Mouse (Mus musculus) urinary bladder, postnatal 25 days (tissue): Measurements from ENCODE around the gene Snrpe.

Experiments
- DNase-seq: peaks from one replicate; pipeline ENCODE4 v3.0.0; 2022; ENCODE audit warnings: low spot score

Snrpe gene

DNA sequence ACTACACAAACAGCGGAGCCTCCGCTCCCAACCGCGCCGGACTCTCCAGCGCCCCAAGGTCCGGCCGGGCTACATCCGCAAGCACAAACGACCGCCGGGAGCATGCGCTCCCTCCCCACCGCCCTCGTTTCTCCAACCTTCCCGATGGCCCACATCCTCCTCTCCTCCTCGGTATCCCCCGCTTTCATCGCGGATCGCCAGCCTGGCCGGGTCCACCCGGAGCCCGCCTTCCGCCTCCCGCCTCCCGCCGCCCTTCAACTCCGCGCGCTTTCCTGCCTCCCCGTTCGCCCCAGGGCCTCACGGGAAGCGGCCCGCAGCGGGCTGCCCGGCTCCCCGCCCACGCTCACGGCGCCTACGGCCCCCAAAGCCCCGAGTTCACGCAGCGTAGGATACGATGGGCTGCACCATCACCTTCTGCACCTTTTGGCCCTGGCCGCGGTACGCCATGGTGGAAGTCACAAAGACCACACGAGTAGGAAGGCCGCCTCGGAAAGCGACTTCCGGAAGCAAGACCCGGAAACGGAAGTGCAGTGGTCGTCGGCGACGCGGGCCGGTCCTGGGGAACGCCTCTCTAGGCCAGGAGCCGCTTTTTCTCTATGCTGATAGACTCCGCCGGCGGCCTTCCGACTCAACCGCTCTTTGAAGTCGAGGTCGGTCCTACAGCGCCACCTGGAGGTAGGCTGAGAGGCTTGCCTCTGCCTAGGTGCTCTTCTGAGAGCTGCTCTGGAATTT, at the start of gene Snrpe:
Gene Snrpe (minus strand): TSS at position 521 of the 732 bp plus-strand sequence.
- DNase-seq, result peak; percentile 96

DNA sequence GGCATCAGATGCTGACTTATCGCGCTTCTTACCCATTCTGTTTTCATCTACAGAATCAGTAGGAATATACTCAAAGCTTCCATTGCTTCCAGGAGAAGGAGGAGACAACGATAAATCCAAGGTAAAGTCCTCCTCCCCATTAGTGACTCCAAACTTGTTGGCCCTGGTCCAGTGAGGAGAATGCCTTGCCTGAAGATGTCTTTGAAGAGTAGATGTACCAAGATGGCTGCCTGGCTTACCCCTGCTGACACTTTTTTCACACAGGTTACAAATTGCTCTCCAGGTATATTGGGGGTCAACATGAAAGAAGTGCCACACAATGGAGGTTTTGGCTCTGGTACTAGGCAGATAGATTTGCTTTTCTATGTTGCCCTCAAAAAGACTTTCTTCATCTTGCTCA, 48.8 kb upstream of the Snrpe start:
- DNase-seq, result no peak

DNA sequence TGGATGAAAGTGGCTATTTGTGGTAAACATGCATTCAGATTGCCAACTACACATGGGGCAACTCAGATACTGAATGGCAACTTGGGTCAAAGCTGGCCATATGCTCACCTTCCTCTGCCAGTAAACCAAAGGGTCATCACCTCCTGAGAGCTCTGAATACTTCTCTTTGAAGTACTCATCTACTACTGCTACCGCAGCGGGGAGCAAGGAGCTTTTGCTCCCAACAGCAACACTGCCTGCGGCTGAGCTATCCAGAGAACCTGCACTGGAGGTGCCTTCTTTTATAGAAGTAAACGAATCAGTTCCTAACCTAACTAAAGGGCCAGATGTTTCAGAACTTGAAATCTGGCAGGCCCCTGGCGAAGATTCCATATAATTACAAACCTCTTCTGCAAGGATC, 46.7 kb upstream of the Snrpe start:
- no peak for DNase-seq

DNA sequence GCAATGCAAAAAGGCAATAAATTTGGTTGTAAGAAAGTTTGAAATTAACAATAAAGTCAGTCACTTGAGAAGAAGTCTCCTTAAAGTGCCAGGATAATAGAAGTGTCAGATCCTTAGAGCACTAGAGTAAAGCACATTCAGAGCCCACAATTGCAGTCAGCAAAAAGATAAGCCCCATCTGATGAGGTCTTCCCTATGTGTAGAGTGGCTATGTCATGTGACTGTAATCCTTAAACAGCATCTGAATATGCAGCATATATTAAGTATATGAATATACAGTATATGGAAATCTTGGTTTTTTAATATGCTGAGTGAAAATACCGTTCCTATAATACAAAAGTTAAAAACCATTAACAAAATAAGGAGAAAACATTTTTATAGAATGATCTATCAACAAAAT, 42.9 kb upstream of the Snrpe start:
- no peak for DNase-seq

DNA sequence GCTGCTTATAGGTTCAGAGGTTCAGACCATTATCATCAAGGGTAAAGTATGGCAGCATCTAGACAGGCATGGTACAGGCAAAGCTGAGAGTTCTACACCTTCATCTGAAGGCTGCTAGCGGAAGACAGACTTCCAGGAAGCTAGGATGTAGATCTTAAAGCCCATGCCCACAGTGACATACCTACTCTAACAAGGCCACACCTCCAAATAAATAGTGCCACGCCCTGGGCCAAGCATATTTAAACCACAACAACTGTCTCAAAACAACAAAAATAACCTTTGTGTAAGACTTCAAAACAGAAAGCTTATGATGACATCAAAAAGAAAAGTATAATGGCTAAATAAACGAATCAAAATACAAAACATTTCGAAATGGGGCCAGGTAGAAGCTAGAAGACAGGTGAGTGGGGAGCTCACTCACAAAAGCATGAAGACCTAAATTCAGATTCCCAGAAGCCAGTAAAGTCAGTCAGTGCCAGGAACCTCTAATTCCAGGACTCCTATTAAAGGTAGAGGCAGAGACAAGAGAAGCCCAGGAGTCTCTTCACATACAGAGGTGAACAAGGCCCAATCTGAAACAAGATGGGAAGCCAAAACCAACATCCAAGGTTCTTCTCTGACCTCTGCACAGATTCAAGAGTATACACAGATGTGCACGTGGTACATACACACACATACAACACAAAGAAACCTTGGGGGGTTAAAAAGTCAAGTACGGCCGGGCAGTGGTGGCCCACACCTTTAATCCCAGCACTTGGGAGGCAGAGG, 40.4 kb upstream of the Snrpe start:
- no peak for DNase-seq

DNA sequence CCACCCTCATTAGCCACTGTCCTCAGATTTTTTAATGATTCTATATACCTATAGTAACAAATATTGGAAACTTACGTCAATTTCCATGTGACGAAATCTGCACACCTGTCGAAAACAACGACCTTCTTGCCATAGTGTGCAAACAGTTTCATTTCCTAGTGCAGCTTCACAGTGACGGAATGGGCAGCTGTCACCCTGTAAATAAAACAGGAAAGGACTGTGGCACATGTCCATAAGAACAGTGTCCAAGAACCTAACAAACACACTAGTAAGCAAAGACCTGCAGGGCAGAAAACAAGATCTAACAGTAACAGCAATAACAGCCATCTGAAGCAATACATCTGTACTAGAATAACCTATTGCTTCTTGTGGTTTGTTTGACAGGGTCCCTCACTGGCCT, 35.6 kb upstream of the Snrpe start:
- no peak for DNase-seq

DNA sequence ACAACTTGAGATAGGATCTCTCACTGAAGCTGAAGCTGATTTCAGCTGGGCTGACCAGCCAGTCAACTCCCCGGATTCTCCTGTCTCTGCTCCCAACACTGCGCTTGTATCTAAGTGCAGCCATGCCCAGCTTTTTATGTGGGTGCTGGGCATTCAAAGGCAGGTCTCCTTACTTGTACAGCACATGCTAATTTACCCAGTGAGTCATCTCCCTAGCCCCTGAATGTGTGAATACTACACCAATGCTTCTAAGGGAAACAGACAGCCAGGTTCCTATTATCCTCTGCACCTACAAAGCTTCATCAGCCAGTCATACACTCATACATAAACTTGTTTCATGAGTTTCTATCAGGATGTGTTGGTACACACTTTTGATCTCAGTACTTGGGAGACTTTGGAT, 31.1 kb upstream of the Snrpe start:
- DNase-seq, result no peak

DNA sequence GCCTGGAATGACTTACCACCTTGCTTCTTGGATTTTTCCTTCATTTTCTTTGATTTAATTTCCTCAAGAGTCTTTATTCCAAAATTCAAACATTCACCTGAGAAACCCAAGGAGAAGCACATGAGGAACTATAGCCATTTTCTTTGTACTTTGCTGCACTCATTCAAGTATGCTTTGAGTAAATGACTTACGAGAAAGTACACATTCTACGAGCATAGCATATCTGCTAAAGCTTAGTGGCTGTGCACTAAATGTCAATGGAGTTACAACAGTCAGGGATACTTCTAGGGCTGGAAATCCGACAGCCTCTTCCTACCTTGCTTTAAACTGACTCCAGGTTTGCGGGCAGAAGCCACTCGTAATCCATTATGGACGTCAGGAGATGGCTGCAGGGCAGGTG, 28.4 kb upstream of the Snrpe start:
- DNase-seq, result no peak

DNA sequence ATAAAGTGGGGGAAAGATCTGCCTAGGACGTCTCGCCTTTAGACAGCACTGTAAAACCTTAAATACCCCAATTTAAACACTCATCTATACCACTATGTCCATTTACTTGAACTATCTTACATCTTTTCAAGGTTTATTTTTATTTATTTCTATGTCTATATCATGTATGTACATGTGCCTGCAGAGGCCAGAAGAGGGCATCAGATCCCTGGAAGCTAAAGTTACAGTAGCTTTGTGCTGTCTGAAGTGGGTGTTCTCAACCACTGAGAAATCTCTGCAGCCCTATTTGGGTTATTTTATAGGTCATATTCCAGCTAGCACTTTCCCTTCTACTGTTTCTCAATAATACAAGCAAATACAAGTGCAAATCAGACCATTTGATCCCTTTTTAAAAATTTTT, 22.1 kb upstream of the Snrpe start:
- DNase-seq, result no peak

DNA sequence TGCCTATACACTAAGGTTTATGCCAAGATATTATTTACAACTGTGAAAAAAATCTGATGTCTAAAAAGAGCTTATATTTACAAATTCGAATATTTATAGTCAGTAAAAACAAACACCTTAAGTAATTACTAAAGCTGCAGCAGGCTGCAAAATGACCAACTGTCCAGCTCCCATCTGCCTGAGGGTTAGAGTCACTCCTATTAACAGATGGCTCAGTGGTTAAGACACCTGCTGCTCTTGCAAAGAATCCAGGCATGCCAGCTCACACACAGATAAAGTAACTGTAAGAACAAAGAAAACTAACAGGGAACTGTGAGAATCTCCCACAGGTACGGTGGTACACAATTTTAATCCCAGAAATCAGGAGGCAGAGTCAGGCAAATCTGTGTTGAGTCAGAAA, 15.0 kb upstream of the Snrpe start:
- DNase-seq, result no peak

DNA sequence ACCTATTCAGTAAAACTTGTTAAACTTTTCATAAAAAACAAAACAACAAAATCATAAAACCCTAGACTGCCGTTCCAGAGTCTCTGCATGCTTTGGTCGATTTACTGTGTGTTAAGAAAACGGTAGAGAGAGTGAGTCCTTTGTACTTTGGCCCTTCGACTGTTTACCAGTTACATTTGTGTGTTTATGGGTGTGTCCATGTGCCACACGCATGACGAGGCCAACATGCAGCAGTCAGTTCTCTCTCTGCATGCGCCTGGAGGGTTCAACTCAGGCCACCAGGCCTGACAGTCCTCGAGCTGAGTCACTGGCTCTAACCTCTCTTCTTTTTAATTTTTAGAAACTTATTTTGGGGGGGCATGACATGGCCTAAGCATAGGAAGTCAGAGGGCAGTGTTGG, 8.2 kb upstream of the Snrpe start:
- DNase-seq, result no peak

DNA sequence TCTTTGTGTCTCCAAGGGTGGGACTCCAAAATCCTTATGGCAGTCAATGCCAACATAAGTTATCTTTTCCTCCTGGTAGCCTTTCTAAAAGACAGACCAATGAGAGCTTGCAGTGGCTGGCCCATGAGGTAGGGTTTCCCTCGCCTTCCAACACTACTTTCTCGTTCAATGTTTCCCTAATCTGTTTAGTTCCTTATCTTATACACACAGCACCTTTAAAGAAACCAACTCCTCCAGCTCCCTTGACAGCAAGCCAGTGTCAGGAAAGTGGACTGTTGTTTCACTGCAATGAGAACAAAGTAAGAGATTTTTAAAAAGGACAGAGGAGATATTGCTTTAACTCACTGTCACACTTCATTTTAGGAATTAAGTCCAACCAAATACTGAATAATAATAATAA, 7.8 kb upstream of the Snrpe start:
- DNase-seq, result no peak

DNA sequence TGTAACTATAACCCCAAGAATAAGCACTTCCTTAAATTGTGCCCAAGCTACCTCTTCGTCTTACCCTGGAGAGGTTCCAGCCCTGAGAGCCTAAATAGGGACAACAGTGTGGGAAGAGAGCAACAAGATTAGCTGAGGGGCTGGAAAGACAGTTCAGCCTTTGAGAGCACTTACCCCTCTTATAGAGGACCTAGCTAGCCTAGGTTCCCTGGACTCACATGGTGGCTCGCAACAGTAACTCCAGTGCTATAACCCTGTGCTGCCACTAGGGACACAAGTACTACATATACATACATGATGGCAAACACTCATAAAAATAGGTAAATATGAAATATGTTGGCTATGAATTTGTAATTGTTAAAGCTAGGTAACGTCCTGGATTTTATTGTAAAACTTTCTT, 3.7 kb upstream of the Snrpe start:
- no peak for DNase-seq

DNA sequence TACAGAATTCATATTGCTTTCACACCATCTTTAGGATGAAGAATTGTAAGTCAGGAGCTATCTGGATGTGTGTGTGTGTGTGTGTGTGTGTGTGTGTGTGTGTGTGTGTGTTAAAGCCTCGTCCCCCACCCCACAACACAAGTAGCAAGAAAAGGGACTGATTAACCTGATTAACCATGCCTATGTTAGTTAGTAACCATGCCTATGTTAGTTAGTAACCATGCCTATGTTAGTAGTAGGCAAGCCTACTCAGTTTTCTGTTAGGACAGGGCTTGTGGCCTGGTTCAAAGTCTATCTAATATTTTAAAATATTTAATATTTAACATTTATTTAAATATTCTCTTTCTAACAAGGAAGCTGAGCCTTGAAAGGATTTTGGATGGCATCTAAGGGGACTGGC, 1.3 kb upstream of the Snrpe start:
- no peak for DNase-seq

DNA sequence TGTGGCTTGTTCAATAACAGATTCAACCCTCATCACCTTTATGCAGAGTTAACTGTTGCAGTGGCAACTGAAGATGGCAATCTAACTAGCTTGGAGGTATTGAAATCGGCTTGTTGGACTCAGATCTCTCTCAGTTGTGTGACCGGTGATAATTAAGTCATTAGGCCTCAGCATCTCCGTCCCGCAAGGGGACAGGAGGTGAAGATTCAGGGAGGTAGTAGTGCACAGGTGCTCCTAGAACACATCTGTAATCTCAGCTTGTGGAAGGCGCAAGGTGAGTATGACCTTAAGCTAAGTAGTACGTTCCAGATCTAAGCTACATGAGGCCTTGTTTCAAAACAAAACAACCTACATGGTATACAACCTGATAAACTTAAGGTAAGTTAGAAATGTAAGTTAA, 510 bp upstream of the Snrpe start:
- DNase-seq, result no peak

DNA sequence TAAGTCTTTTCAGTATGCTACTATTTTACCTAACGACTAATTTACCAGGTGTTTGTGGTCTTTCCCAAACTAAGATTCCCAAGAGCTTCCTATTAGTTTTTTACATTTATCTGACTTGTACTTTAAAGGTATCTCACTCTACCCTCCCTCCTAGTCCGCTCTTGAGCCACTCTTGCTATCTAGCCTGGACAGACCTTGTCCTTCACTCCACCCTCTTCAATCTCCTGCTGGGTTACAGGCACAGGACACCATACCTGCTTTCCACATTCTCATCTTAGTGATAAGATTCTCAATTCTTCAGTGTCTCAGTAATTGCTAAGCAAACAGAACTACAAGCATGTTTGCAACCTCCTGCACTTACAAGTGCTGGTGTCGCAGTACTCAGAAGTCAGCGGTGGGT, 6.9 kb downstream of the Snrpe start:
- DNase-seq, result no peak

DNA sequence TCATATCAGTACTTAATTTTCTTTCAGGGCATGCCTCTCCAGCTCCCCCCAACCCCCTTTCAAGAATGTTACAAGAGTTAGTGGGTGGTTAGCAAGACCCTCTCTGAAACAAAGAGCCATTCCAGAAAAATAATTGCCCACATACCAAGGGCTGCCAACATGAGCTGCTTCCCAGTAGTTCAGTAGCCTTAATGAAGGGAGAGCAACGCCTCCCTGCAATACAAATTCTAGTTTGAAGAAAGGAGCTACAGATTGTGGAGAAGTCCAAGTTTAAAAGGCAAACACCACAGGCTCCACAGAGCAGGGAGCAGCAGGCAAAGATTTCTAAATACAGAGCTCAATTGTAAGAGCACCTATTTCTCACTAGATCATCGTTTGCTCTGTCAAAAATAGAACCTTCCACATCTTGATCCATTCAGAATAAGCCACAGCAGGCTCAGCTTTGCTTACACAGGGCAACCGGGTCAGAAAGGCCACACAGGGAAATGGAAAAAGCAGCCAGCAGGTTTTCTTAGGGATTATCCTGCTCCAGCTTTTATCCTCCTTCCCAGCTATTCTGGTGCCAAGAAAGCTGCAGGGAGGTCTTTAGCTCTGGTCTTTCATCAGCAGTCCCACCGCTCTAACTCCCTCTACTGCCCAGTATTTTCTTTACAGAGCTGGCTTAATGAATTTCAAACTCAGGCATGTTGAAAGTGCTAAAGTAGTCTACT, 13.6 kb downstream of the Snrpe start:
- DNase-seq, result no peak

DNA sequence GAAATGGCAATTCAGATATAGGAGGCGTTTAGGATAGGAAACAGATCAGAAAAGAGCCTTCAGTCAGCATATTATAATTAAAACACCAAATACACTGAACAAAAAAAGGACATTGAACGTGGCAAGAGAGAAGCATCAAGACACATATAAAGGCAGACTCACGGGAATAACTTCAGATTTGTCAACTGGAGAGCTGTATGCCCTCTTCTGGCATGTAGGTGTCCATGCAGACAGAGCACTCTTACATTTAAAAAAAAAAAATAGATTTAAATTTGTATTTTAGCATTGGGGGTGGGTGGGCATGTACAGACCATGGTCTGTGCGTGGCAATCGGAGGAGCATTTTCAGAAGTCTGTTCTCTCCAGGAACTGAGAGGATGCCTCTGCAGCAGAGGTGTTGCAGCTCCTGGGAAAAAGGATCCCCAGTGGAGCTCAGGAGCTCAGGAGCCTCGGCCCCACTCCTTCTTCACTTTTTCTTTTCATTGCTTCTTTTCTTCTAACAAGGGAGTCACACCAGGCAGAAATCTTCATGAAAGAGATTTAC, 24.0 kb downstream of the Snrpe start:
- DNase-seq, result no peak

DNA sequence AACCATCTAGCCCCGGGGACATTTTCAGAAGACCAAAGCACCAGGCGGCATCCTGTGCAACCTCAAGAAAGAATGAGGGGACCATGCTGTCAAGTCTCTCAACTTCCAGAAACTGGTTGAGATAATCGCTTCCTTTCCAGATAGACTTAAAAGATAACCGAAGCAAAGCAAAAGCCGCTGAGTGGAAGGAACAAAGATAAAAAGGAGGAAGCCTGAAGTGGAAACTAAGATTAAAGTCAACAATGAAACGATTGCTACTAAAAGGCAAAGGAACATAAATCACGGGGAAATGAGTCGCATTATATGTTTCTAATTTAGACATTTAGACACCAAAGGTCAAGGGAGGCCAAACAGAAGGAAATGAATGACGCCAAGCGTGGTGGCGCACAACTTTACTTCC, 38.8 kb downstream of the Snrpe start:
- no peak for DNase-seq
